Mouse (Mus musculus): Measurements from ENCODE around the gene Mgarp. TPM values are rescaled to one million over a fixed set of nuclear protein-coding genes. Genes with fewer than 3 reads are reported as not detected.
"Not testable (repeated sequence)": the region's sequence is repeated elsewhere in the genome, so short reads cannot be mapped to it uniquely, and the experiment has no call there.

Mgarp gene
- polyA plus RNA-seq, 1 experiment: 3.6 TPM

- DNase-seq (ENCODE audit: low spot score): no peak
Measured at GRCm38 (mm10) chr3:51397700-51398299, 1.3 kb upstream of the Mgarp start.

GRCm38 (mm10) chr3:51395461-51396145, 935 bp downstream of the Mgarp start:
- DNase-seq (ENCODE audit: low spot score): no peak

GRCm38 (mm10) chr3:51394881-51395280, 1.7 kb downstream of the Mgarp start:
- no peak for DNase-seq (ENCODE audit: low spot score)

- no peak for DNase-seq (ENCODE audit: low spot score)
Measured at GRCm38 (mm10) chr3:51393651-51394050, 2.9 kb downstream of the Mgarp start.

GRCm38 (mm10) chr3:51393018-51393417, 3.5 kb downstream of the Mgarp start:
- DNase-seq (ENCODE audit: low spot score): not testable (repeated sequence)

GRCm38 (mm10) chr3:51391591-51391990, 4.9 kb downstream of the Mgarp start:
- no peak for DNase-seq (ENCODE audit: low spot score)

- DNase-seq (ENCODE audit: low spot score): no peak
Measured at GRCm38 (mm10) chr3:51391095-51391494, 5.4 kb downstream of the Mgarp start.

GRCm38 (mm10) chr3:51388904-51389303, 7.6 kb downstream of the Mgarp start:
- DNase-seq (ENCODE audit: low spot score): no peak

GRCm38 (mm10) chr3:51387868-51388381, 8.6 kb downstream of the Mgarp start:
- DNase-seq (ENCODE audit: low spot score): no peak

- no peak for DNase-seq (ENCODE audit: low spot score)
Measured at GRCm38 (mm10) chr3:51387134-51387451, 9.4 kb downstream of the Mgarp start.

GRCm38 (mm10) chr3:51386441-51387133, 10.0 kb downstream of the Mgarp start:
- no peak for DNase-seq (ENCODE audit: low spot score)

GRCm38 (mm10) chr3:51383409-51383808, 13.1 kb downstream of the Mgarp start:
- DNase-seq (ENCODE audit: low spot score): no peak

- no peak for DNase-seq (ENCODE audit: low spot score)
Measured at GRCm38 (mm10) chr3:51380660-51381014, 15.9 kb downstream of the Mgarp start.

GRCm38 (mm10) chr3:51379786-51380659, 16.5 kb downstream of the Mgarp start:
- DNase-seq (ENCODE audit: low spot score): no peak

- DNase-seq (ENCODE audit: low spot score): no peak
Measured at GRCm38 (mm10) chr3:51378665-51378946, 17.9 kb downstream of the Mgarp start.

GRCm38 (mm10) chr3:51377878-51378664, 18.5 kb downstream of the Mgarp start:
- DNase-seq (ENCODE audit: low spot score): no peak

GRCm38 (mm10) chr3:51375307-51376265, 21.0 kb downstream of the Mgarp start:
- no peak for DNase-seq (ENCODE audit: low spot score)

GRCm38 (mm10) chr3:51373544-51373943, 23.0 kb downstream of the Mgarp start:
- DNase-seq (ENCODE audit: low spot score): no peak

GRCm38 (mm10) chr3:51372883-51373282, 23.7 kb downstream of the Mgarp start:
- DNase-seq (ENCODE audit: low spot score): no peak

GRCm38 (mm10) chr3:51371826-51372225, 24.7 kb downstream of the Mgarp start:
- DNase-seq (ENCODE audit: low spot score): no peak
